Mouse (Mus musculus): ENCODE measurements around the gene Grxcr1. TPM values are rescaled to one million over a fixed set of nuclear protein-coding genes. Genes with fewer than 3 reads are reported as not detected.
A peak's percentile ranks its signal among the peaks of the same experiment; 100 is the strongest.

The Grxcr1 gene
- polyA plus RNA-seq, 1 experiment = not detected

DNA sequence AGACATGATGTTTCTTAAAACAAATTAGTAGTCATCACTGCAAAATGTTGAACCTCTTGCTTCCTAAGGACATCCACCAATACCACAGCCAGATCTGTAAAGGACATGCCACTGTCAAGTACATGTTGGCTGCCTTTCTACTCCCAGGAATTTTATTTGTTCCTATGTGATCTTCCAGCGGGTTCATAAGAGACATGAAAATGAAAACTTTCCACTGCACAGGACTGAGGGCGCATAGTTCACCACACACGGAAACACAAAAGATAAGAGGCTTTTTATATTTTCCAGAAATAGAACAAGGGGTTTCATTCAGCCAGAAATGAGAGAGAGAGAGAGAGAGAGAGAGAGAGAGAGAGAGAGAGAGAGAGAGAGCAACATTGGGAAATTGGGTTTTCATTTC, 20.1 kb upstream of the Grxcr1 start:
- DNase-seq = peak; percentile 23
- TF ChIP-seq CTCF (conservative IDR thresholded peaks at IDR 0.05; ENCODE audit: insufficient read depth, insufficient read length, low read depth, low read length) = no peak
- TF ChIP-seq POLR2A (IDR thresholded peaks at IDR 0.05; ENCODE audit: low read depth, low read length) = no peak
- 71% methylated on average over 3 of the region's 3 CpGs for WGBS
- no peaks in the 10 kb centered on the region for H3K27me3 ChIP-seq (replicated peaks; ENCODE audit: control insufficient read depth, insufficient read depth, low read length)
- H3K4me1 ChIP-seq (ENCODE audit: control insufficient read depth, insufficient read depth, low read length) = no peaks in the 10 kb centered on the region
- H3K36me3 ChIP-seq (ENCODE audit: control insufficient read depth, insufficient read depth, low read length) = no peaks in the 10 kb centered on the region
- no peak overlapping the region for H3K4me3 ChIP-seq (ENCODE audit: insufficient read depth, low read depth, low read length)
- H3K27ac ChIP-seq (ENCODE audit: insufficient read depth, low read depth, low read length) = no peak overlapping the region

DNA sequence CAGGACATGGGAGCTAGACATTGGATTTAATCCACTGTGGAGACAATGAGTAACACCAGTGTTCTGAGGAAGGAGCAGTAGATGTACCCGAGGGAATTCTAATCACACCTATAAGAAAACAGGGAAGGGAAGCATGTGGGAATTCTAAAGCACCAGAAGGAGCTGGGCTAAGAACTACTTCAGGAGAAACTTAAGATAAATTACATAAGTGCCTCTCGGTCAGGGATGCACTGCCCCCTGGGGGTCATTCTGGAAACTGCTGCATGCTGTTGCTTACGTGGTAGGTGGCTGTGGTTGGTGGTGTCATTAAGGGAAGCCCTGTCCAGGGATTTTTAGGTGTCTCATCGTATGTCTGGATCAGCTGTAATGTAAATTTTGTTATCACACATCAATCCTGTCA, 19.0 kb upstream of the Grxcr1 start:
- no peaks in the 10 kb centered on the region for H3K36me3 ChIP-seq (ENCODE audit: control insufficient read depth, insufficient read depth, low read length)
- WGBS = 12% methylated on average over 4 of the region's 4 CpGs

DNA sequence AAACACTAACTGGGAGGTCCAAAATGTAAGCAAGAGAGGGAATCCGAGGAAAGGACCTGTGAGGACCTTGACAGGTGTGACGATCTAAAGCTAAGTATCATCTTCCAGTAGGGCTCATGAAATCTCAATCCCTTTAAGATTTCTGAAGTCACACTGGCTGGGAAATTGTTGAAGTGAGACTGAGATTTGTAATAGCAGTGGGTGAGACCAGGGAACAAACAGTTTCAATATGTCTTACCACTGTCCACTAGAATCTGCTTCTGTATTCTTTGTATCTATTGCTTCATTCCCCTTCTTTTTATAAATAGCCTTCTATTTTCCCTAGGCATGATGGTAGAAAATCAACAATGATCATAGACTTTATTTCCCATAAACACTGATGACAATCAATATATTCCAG, 10.8 kb upstream of the Grxcr1 start:
- WGBS = 44% methylated on average over 2 of the region's 2 CpGs
- TF ChIP-seq CTCF (conservative IDR thresholded peaks at IDR 0.05; ENCODE audit: insufficient read depth, insufficient read length, low read depth, low read length) (no peak), POLR2A (IDR thresholded peaks at IDR 0.05; ENCODE audit: low read depth, low read length) (no peak)
- DNase-seq = no peak

More for the DNA sequence above, 19.0 kb upstream of the Grxcr1 start:
- H3K27ac ChIP-seq (ENCODE audit: insufficient read depth, low read depth, low read length) = no peak overlapping the region
- H3K4me3 ChIP-seq (ENCODE audit: insufficient read depth, low read depth, low read length) = no peak overlapping the region
- H3K27me3 ChIP-seq (replicated peaks; ENCODE audit: control insufficient read depth, insufficient read depth, low read length) = no peaks in the 10 kb centered on the region
- peak; percentile 82 for DNase-seq
- TF ChIP-seq POLR2A (IDR thresholded peaks at IDR 0.05; ENCODE audit: low read depth, low read length) (no peak), CTCF (conservative IDR thresholded peaks at IDR 0.05; ENCODE audit: insufficient read depth, insufficient read length, low read depth, low read length) (peak; percentile 94)
- no peaks in the 10 kb centered on the region for H3K4me1 ChIP-seq (ENCODE audit: control insufficient read depth, insufficient read depth, low read length)

DNA sequence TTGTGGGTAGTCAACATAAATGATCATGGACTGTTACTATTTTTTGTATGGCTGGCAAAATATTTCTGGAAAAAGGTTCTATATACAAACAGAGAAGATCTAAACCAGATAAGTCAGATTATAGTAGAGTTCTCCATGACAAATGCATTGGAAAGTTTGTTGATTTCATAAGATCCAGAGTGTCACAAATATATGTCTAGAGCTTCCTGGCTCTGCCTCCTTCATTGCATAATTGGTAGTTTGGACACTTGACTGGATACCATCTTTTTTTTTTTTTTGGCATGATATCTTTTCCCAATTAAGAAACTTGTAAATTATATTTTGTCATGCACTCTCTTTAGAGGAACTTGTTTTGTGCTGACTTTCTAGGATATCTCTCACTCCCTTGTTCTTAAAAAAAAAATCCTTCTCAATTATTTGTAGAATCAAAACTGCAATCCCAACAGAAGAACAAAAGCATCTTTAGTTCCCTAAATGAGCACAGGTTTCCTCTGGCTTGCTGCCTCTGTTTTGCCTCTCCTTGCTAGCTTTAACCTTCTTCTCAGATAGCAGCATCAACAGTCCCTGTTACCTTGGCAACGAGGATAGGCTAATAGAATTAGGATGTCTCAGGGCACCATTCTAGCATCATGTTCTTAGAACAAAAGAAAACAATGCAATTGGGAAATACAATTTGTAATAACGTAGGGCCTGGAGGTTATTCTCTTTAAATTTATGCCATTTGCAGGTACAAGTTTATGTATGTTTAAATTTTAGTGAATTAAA, 4.8 kb upstream of the Grxcr1 start:
- H3K4me1 ChIP-seq (ENCODE audit: control insufficient read depth, insufficient read depth, low read length) = no peaks in the 10 kb centered on the region
- H3K27me3 ChIP-seq (replicated peaks; ENCODE audit: control insufficient read depth, insufficient read depth, low read length) = no peaks in the 10 kb centered on the region
- H3K36me3 ChIP-seq (ENCODE audit: control insufficient read depth, insufficient read depth, low read length) = no peaks in the 10 kb centered on the region
- H3K4me3 ChIP-seq (ENCODE audit: insufficient read depth, low read depth, low read length) = no peak overlapping the region
- whole genome bisulfite sequencing = 81% methylated on average over 2 of the region's 2 CpGs
- DNase-seq = no peak
- TF ChIP-seq CTCF (conservative IDR thresholded peaks at IDR 0.05; ENCODE audit: insufficient read depth, insufficient read length, low read depth, low read length) (no peak), POLR2A (IDR thresholded peaks at IDR 0.05; ENCODE audit: low read depth, low read length) (no peak)
- H3K27ac ChIP-seq (ENCODE audit: insufficient read depth, low read depth, low read length) = no peak overlapping the region

More for the DNA sequence above, 10.8 kb upstream of the Grxcr1 start:
- Histone ChIP-seq H3K4me3 (ENCODE audit: insufficient read depth, low read depth, low read length) (no peak overlapping the region), H3K36me3 (ENCODE audit: control insufficient read depth, insufficient read depth, low read length) (no peaks in the 10 kb centered on the region), H3K27ac (ENCODE audit: insufficient read depth, low read depth, low read length) (no peak overlapping the region), H3K27me3 (replicated peaks; ENCODE audit: control insufficient read depth, insufficient read depth, low read length) (no peaks in the 10 kb centered on the region), H3K4me1 (ENCODE audit: control insufficient read depth, insufficient read depth, low read length) (no peaks in the 10 kb centered on the region)

DNA sequence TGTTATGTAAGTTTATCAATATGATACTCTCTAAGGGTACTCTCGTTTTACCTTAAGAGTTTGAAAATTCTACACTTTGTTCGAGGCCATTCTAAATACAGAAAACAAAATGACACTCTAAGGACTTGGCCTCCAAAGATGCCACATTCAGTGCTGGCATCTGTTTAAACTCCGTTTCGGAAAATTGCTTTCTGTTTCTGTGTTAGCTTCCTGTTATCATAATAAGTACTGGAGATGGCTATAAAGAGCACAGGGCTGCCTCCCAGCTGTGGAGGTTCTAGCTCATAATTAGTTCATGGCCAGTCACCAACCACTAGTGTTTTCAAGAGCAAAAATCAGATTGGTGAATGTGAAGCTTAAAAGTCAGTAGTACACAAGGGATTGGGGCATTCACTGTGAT, 4.2 kb upstream of the Grxcr1 start:
- WGBS = 68% methylated on average over 4 of the region's 4 CpGs
- Histone ChIP-seq H3K36me3 (ENCODE audit: control insufficient read depth, insufficient read depth, low read length) (no peaks in the 10 kb centered on the region), H3K4me1 (ENCODE audit: control insufficient read depth, insufficient read depth, low read length) (no peaks in the 10 kb centered on the region), H3K27ac (ENCODE audit: insufficient read depth, low read depth, low read length) (no peak overlapping the region), H3K4me3 (ENCODE audit: insufficient read depth, low read depth, low read length) (no peak overlapping the region), H3K27me3 (replicated peaks; ENCODE audit: control insufficient read depth, insufficient read depth, low read length) (no peaks in the 10 kb centered on the region)
- TF ChIP-seq POLR2A (IDR thresholded peaks at IDR 0.05; ENCODE audit: low read depth, low read length) (no peak), CTCF (conservative IDR thresholded peaks at IDR 0.05; ENCODE audit: insufficient read depth, insufficient read length, low read depth, low read length) (no peak)
- DNase-seq = no peak

DNA sequence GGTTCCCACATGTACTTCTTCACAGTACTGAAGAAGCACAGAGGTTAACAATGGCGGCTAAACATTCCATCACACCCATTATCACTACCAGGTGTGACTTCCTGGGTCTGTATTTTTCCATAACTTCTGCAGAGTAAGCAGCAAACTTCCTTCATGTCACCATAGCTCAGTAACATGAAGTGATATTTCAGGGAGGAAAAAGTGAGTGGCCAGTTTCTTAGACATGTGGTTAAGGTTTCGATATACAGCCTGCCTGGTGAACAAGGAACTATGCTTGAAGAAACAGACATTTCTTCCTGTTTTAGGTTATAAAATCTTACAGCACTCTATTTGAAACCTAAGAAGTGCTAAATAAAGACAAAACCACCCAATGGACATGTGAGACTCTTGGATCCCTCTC, 1.7 kb downstream of the Grxcr1 start:
- 67% methylated on average over 2 of the region's 2 CpGs for WGBS
- DNase-seq = peak; percentile 8
- Histone ChIP-seq H3K36me3 (ENCODE audit: control insufficient read depth, insufficient read depth, low read length) (no peaks in the 10 kb centered on the region), H3K4me1 (ENCODE audit: control insufficient read depth, insufficient read depth, low read length) (no peaks in the 10 kb centered on the region), H3K27me3 (replicated peaks; ENCODE audit: control insufficient read depth, insufficient read depth, low read length) (no peaks in the 10 kb centered on the region), H3K27ac (ENCODE audit: insufficient read depth, low read depth, low read length) (no peak overlapping the region), H3K4me3 (ENCODE audit: insufficient read depth, low read depth, low read length) (no peak overlapping the region)
- TF ChIP-seq CTCF (conservative IDR thresholded peaks at IDR 0.05; ENCODE audit: insufficient read depth, insufficient read length, low read depth, low read length) (no peak), POLR2A (IDR thresholded peaks at IDR 0.05; ENCODE audit: low read depth, low read length) (no peak)

DNA sequence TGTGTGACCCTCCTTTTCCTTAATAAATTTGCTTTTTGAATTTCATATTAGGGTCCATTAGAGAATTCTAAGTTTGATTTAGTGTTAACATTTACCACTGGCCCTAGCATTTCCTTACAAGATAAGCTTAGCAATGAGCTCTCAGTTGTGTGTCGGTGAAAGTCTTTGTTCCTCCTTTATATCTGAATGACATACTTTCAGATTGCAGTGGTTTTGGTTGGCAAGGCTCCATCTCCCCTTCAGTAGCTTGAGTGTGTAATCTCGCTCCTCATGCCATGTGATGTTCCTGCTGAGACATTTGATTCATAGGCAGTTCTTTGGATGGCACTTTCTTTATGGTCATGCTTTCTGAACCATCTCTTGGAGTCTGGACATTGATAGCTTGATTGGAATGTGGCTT, 7.4 kb downstream of the Grxcr1 start:
- no peak for DNase-seq
- Histone ChIP-seq H3K4me3 (ENCODE audit: insufficient read depth, low read depth, low read length) (no peak overlapping the region), H3K27me3 (replicated peaks; ENCODE audit: control insufficient read depth, insufficient read depth, low read length) (no peaks in the 10 kb centered on the region), H3K4me1 (ENCODE audit: control insufficient read depth, insufficient read depth, low read length) (no peaks in the 10 kb centered on the region), H3K36me3 (ENCODE audit: control insufficient read depth, insufficient read depth, low read length) (no peaks in the 10 kb centered on the region), H3K27ac (ENCODE audit: insufficient read depth, low read depth, low read length) (no peak overlapping the region)
- 61% methylated on average over 2 of the region's 2 CpGs for WGBS
- TF ChIP-seq CTCF (conservative IDR thresholded peaks at IDR 0.05; ENCODE audit: insufficient read depth, insufficient read length, low read depth, low read length) (no peak), POLR2A (IDR thresholded peaks at IDR 0.05; ENCODE audit: low read depth, low read length) (no peak)

All from kidney, adult 2 months (tissue).